Mouse (Mus musculus): Measurements from ENCODE around the gene Gm21698.
"Not testable (repeated sequence)": the region's sequence is repeated elsewhere in the genome, so short reads cannot be mapped to it uniquely, and the experiment has no call there.

Gene Gm21698

GRCm38 (mm10) chr5:25988550-25988949 is at the start of gene Gm21698:
Gene Gm21698 (minus strand): TSS chr5:25988650.
- not testable (repeated sequence) for DNase-seq (ENCODE audit: low spot score in 2 of 2)

DNA sequence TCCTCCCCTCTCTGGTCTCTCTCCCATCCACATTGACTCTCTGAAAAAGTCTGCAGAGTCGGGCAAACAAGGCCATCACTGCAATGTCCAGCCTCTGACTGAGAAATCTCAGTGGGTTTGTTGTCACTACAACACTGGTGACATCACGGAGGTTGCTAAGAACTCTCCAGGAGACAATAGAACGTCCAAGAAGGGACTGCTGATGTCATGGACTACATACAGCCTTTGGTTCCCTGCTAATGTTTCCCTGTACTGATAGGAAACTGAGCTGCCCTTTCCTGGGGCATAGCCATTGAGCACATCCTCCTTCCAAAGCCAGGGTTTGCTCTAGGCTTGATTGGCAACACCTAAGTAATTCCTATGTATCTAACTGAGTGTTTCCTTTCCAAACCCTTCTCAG is 34.4 kb upstream of the Gm21698 start, which contains the start of gene Gm5862:
Gene Gm5862, minus strand, starts transcription at position 101 of the 400 bp plus-strand sequence.
- DNase-seq (ENCODE audit: low spot score in 2 of 2), result not testable (repeated sequence)

DNA sequence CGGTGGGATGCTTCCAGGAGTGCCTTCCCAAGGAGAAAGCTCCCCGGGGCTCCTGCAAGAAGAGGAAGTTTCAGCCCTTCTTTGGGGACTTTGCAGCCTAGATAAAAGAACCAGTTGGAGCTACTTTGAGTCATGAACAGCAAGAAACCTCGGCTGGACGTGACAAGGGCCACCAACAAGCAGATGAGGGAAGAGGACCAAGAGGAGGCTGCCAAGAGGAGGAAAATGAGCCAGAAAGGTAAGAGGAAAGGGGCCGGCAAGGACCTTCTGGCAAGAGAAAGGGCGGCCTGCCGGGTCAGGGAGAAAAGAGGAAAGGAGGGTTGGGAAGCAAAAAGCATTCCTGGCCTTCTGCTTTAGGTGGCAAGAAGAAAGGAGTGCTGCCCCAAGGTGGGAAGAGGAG is 19.2 kb upstream of the Gm21698 start:
- not testable (repeated sequence) for DNase-seq (ENCODE audit: low spot score in 2 of 2)

- DNase-seq (ENCODE audit: low spot score in 2 of 2), result peak; percentile 26 to 58
Measured at GRCm38 (mm10) chr5:26006937-26007695, 18.7 kb upstream of the Gm21698 start.

DNA sequence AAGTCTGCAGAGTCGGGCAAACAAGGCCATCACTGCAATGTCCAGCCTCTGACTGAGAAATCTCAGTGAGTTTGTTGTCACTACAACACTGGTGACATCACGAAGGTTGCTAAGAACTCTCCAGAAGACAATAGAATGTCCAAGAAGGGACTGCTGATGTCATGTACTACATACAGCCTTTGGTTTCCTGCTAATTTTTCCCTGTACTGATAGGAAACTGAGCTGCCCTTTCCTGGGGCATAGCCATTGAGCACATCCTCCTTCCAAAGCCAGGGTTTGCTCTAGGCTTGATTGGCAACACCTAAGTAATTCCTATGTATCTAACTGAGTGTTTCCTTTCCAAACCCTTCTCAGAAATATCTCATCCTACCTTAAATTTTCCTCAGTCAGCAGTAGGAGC is 16.2 kb upstream of the Gm21698 start, which contains the start of gene Gm1979:
Gene Gm1979, minus strand, starts transcription at position 101 of the 400 bp plus-strand sequence.
- DNase-seq (ENCODE audit: low spot score in 2 of 2), result not testable (repeated sequence)

DNA sequence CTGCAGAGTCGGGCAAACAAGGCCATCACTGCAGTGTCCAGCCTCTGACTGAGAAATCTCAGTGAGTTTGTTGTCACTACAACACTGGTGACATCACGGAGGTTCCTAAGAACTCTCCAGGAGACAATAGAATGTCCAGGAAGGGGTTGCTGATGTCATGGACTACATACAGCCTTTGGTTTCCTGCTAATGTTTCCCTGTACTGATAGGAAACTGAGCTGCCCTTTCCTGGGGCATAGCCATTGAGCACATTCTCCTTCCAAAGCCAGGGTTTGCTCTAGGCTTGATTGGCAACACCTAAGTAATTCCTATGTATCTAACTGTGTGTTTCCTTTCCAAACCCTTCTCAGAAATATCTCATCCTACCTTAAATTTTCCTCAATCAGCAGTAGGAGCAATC is 15.9 kb downstream of the Gm21698 start, which contains the start of gene Gm21680:
Gene Gm21680, minus strand, starts transcription at position 101 of the 400 bp plus-strand sequence.
- DNase-seq (ENCODE audit: low spot score in 2 of 2), result not testable (repeated sequence)

DNA sequence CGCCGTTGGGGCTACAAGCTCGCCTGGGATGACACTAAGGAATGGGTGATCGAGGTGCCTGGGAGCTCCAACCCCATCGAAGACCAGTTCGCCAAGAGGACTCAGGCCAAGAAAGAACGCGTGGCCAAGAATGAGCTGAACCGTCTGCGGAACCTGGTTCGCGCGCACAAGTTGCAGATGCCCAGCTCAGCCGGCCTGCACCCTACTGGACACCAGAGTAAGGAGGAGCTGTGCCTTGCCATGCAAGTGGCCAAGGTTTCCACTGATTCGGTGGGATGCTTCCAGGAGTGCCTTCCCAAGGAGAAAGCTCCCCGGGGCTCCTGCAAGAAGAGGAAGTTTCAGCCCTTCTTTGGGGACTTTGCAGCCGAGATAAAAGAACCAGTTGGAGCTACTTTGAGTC is 31.4 kb downstream of the Gm21698 start:
- not testable (repeated sequence) for DNase-seq (ENCODE audit: low spot score in 2 of 2)

- peak in 1 of 2 experiments; percentile 56 for DNase-seq (ENCODE audit: low spot score in 2 of 2)
Measured at GRCm38 (mm10) chr5:25956611-25957010, 31.8 kb downstream of the Gm21698 start.

GRCm38 (mm10) chr5:25954317-25954716 is 34.1 kb downstream of the Gm21698 start, which contains the start of gene Gm21671:
Gene Gm21671 (minus strand): TSS chr5:25954417.
- DNase-seq (ENCODE audit: low spot score in 2 of 2), result not testable (repeated sequence)

- not testable (repeated sequence) for DNase-seq (ENCODE audit: low spot score in 2 of 2)
Measured at GRCm38 (mm10) chr5:25945391-25945790, 43.1 kb downstream of the Gm21698 start.

DNA sequence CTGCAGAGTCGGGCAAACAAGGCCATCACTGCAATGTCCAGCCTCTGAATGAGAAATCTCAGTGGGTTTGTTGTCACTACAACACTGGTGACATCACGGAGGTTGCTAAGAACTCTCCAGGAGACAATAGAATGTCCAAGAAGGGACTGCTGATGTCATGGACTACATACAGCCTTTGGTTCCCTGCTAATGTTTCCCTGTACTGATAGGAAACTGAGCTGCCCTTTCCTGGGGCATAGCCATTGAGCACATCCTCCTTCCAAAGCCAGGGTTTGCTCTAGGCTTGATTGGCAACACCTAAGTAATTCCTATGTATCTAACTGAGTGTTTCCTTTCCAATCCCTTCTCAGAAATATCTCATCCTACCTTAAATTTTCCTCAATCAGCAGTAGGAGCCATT is 46.2 kb downstream of the Gm21698 start, which contains the start of gene Gm21663:
Gene Gm21663, minus strand, starts transcription at position 101 of the 400 bp plus-strand sequence.
- not testable (repeated sequence) for DNase-seq (ENCODE audit: low spot score in 2 of 2)

All from urinary bladder, postnatal 4 days (tissue).